Mouse (Mus musculus): ENCODE measurements around the gene Rapgef3. TPM values are rescaled to one million over a fixed set of nuclear protein-coding genes. Genes with fewer than 3 reads are reported as not detected.

Rapgef3 gene
- 5.5 and 5.9 TPM in 2 replicates for polyA plus RNA-seq (2016; fragmentation: Nextera tagmentation; extraction: Ambion mirVana)

DNA sequence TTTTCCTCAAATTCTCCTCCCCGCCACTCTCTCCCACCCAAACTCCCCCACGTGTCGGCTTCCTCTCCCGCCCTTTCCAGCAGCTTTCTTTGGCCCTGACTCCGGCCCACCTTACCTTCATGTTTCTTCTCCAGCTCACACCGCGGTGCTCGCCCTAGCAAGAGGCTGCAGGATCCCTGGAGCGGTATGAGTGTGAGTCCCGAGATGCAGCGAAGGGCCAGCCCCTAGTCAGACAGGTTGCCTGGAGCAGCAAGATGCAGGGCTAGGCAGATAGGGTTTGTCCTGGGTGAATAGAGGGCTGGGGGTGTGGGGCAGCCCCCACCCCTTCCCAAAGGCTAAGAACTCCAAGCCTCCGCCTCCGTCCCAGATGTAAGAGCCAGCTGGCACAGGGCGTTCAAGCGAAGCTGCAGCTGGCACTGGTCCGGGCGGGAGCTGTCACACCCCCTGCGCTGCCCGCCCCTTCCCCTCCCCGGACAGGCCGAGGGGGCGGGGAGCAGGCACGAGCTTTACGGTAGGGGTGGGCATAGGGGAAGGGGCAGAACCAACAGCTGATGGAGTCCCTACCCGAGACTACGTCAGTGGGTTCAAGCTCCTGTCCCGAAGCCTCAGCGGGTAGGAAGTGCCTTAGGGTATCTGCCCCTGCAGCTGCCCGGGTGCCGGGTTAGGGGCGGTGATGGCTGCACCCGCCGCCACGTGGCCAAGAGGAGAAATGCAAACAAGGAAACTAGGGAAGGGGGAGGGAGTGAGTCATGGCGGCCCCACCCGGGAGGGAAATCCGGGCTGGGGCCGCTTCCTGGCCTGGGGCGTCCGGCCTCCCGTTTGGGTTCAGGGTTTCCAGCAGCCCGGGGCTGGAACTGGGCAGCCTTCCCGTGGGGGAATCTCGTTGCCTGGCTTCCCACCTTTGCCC, at the start of gene Rapgef3:
Gene Rapgef3 (minus strand): TSS at position 693 of the 907 bp plus-strand sequence.
- Histone ChIP-seq H3K4me1 (peaks cover 63% of the 10 kb centered on the region), H3K36me3 (replicated peaks) (no peaks in the 10 kb centered on the region), H3K9me3 (no peaks in the 10 kb centered on the region), H3K4me3 (peak within 1 kb of the TSS; percentile 66), H3K27me3 (replicated peaks; ENCODE audit: low read depth, poor library complexity, severe bottlenecking) (peaks cover 78% of the 10 kb centered on the region), H3K27ac (replicated peaks) (peak within 1 kb of the TSS; percentile 73)
- peak; percentile 86 for DNase-seq (ENCODE audit: low spot score)
- WGBS: under 1% methylated on average over 44 of the region's 44 CpGs

DNA sequence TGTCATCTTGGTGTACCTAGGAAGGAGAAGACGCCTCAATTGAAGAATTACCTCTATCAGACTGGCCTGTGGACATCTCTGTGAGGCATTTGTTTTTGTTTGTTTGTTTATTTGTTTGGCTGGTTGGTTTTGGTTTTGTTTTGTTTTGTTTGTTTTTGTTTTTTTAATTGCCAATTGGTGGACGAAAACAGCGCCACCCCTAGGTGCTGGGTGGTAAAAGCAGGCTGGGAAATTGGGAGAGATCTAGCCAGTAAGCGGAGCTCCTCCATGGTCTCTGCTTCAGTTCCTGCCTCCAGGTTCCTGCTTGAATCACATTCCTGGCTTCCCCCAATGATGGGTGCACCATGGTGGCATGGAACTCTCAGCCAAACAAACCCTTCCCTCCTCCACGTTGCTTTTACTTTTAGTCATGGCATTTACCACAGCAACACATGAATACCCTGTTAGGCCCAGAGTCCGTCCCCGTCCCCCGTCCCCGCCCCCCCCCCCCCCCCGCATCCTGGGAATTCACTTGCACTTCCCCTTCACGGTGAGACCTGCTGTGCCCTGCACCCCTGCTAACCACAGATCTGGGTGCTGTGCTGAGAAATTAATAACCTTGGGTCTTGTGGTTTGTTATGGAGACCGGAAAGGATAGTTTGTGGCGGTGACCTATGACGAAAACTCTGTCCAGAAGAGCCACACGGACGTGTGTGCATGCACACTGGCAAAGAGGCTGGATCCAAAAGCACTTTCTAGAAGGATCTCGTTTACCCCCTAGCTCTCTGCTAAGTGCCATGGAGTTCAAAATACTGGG, 48.6 kb upstream of the Rapgef3 start:
- WGBS: 91% methylated on average over 17 of the region's 17 CpGs
- DNase-seq (ENCODE audit: low spot score): no peak
- Histone ChIP-seq H3K4me3 (no peak overlapping the region), H3K4me1 (peaks cover 51% of the 10 kb centered on the region), H3K27ac (replicated peaks) (no peak overlapping the region), H3K27me3 (replicated peaks; ENCODE audit: low read depth, poor library complexity, severe bottlenecking) (no peaks in the 10 kb centered on the region), H3K36me3 (replicated peaks) (peaks cover 40% of the 10 kb centered on the region), H3K9me3 (no peaks in the 10 kb centered on the region)

GRCm38 (mm10) chr15:97815254-97815653, 47.5 kb upstream of the Rapgef3 start:
- Histone ChIP-seq H3K27ac (replicated peaks) (peak overlapping the region; percentile 45; the same call in 1 of the 2 replicates), H3K4me1 (peaks cover 39% of the 10 kb centered on the region), H3K9me3 (no peaks in the 10 kb centered on the region), H3K36me3 (replicated peaks) (peaks cover 46% of the 10 kb centered on the region), H3K27me3 (replicated peaks; ENCODE audit: low read depth, poor library complexity, severe bottlenecking) (no peaks in the 10 kb centered on the region), H3K4me3 (no peak overlapping the region)
- WGBS: 94% methylated on average over 4 of the region's 4 CpGs
- no peak for DNase-seq (ENCODE audit: low spot score)

DNA sequence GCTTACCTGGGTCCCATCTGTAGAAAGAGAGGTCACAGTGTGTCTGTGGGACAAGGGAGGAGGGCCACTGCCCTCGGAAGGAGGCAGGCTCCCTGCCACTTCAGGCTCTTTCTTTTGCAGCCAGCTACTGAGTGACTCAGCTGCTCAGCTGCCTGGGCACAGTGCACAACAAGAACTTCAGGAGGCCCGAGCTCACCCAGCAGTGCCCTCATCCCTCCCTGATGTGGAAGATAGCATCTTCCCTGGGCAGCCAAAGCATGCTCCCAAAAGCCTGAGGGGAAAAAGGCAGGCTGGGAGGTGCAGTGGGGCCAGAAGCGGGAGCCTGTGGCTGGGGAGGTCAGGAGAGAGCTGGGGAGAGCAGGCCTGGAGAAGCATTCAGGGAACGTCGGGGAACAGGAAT, 46.9 kb upstream of the Rapgef3 start:
- H3K27ac ChIP-seq (replicated peaks): peak overlapping the region; percentile 45
- peaks cover 39% of the 10 kb centered on the region for H3K4me1 ChIP-seq
- H3K27me3 ChIP-seq (replicated peaks; ENCODE audit: low read depth, poor library complexity, severe bottlenecking): no peaks in the 10 kb centered on the region
- H3K36me3 ChIP-seq (replicated peaks): peaks cover 49% of the 10 kb centered on the region
- no peak overlapping the region for H3K4me3 ChIP-seq
- WGBS: 61% methylated on average over 5 of the region's 5 CpGs
- no peaks in the 10 kb centered on the region for H3K9me3 ChIP-seq
- no peak for DNase-seq (ENCODE audit: low spot score)

DNA sequence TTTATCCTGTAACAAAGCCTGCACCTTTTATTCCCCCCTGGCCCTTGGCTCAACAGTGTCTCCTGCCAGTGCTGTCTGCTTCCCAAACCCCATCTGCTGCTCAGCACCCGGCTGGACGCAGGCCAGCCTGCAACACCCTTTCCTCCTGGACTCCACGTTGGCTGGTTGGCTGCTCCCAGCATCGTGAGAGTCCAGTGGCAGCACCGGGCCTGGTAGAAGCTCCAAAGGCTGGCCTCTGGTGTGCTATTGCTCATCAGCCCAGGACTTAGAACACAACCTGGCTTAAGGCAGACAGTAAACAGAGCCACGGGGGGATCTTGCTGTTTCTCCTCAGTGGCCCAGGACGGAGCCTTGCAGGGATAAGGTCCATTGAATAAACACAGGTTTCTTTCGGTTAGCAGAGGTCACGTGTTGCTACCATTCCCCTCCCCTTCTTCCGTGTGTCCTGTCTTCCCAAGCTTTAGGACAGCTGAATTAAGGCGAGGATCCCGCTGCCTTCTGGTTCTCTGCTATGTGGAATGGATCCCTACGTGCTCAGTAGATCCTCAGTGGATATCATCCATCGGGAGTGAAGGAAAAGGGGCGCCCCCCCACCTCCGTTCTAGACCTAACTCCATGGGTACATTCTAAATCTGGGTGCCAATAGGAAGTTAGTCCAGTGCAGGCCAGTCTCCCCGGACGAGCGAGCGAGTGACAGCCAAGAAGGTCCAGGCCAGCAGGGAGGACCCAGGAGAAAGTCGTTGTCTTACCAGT, 45.9 kb upstream of the Rapgef3 start:
- DNase-seq (ENCODE audit: low spot score): no peak
- peaks cover 39% of the 10 kb centered on the region for H3K4me1 ChIP-seq
- peak overlapping the region; percentile 76 for H3K27ac ChIP-seq (replicated peaks)
- H3K9me3 ChIP-seq: no peaks in the 10 kb centered on the region
- H3K36me3 ChIP-seq (replicated peaks): peaks cover 59% of the 10 kb centered on the region
- H3K4me3 ChIP-seq: no peak overlapping the region
- 57% methylated on average over 21 of the region's 21 CpGs for WGBS
- H3K27me3 ChIP-seq (replicated peaks; ENCODE audit: low read depth, poor library complexity, severe bottlenecking): no peaks in the 10 kb centered on the region

GRCm38 (mm10) chr15:97812875-97813274, 45.1 kb upstream of the Rapgef3 start:
- H3K9me3 ChIP-seq: no peaks in the 10 kb centered on the region
- WGBS: 75% methylated on average over 7 of the region's 7 CpGs
- H3K27ac ChIP-seq (replicated peaks): peak overlapping the region; percentile 76
- no peak for DNase-seq (ENCODE audit: low spot score)
- H3K36me3 ChIP-seq (replicated peaks): peaks cover 67% of the 10 kb centered on the region
- H3K4me3 ChIP-seq: no peak overlapping the region
- no peaks in the 10 kb centered on the region for H3K27me3 ChIP-seq (replicated peaks; ENCODE audit: low read depth, poor library complexity, severe bottlenecking)
- peaks cover 35% of the 10 kb centered on the region for H3K4me1 ChIP-seq

GRCm38 (mm10) chr15:97812126-97812525, 44.4 kb upstream of the Rapgef3 start:
- 81% methylated on average over 6 of the region's 6 CpGs for WGBS
- no peaks in the 10 kb centered on the region for H3K9me3 ChIP-seq
- H3K27ac ChIP-seq (replicated peaks): peak overlapping the region; percentile 21; the same call in 1 of the 2 replicates
- peaks cover 39% of the 10 kb centered on the region for H3K4me1 ChIP-seq
- H3K4me3 ChIP-seq: no peak overlapping the region
- no peaks in the 10 kb centered on the region for H3K27me3 ChIP-seq (replicated peaks; ENCODE audit: low read depth, poor library complexity, severe bottlenecking)
- peaks cover 74% of the 10 kb centered on the region for H3K36me3 ChIP-seq (replicated peaks)
- no peak for DNase-seq (ENCODE audit: low spot score)

GRCm38 (mm10) chr15:97811307-97811706, 43.5 kb upstream of the Rapgef3 start:
- DNase-seq (ENCODE audit: low spot score): no peak
- Histone ChIP-seq H3K27ac (replicated peaks) (no peak overlapping the region), H3K9me3 (no peaks in the 10 kb centered on the region), H3K27me3 (replicated peaks; ENCODE audit: low read depth, poor library complexity, severe bottlenecking) (no peaks in the 10 kb centered on the region), H3K36me3 (replicated peaks) (peaks cover 75% of the 10 kb centered on the region), H3K4me1 (peaks cover 45% of the 10 kb centered on the region), H3K4me3 (no peak overlapping the region)
- 91% methylated on average over 9 of the region's 9 CpGs for WGBS

GRCm38 (mm10) chr15:97810399-97810798, 42.6 kb upstream of the Rapgef3 start:
- Histone ChIP-seq H3K4me3 (no peak overlapping the region), H3K27ac (replicated peaks) (no peak overlapping the region), H3K36me3 (replicated peaks) (peaks cover 72% of the 10 kb centered on the region), H3K27me3 (replicated peaks; ENCODE audit: low read depth, poor library complexity, severe bottlenecking) (no peaks in the 10 kb centered on the region), H3K9me3 (no peaks in the 10 kb centered on the region), H3K4me1 (peaks cover 45% of the 10 kb centered on the region)
- 91% methylated on average over 5 of the region's 5 CpGs for WGBS
- DNase-seq (ENCODE audit: low spot score): no peak

DNA sequence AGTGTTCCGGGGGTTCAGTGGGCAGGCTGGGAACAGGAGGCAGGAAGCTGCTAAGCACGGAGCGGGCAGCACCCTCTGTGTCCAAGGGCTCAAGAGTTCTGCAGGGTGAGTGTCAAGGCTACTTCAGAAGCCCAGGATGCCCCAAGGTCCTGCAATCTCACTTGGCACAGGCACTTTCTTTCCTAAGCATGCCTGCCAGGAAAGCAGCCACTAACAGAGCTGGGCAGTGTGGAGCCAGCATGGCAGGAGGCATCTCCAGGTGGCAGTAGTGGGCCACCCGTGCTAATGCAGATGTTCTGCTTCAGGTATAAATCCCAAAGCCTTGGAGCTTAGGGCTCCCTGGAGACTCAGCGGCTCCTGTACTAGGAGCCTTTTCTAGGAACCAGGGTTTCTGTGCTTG, 42.2 kb upstream of the Rapgef3 start:
- 88% methylated on average over 5 of the region's 5 CpGs for WGBS
- Histone ChIP-seq H3K36me3 (replicated peaks) (peaks cover 76% of the 10 kb centered on the region), H3K9me3 (no peaks in the 10 kb centered on the region), H3K4me1 (peaks cover 44% of the 10 kb centered on the region), H3K27me3 (replicated peaks; ENCODE audit: low read depth, poor library complexity, severe bottlenecking) (no peaks in the 10 kb centered on the region), H3K4me3 (no peak overlapping the region), H3K27ac (replicated peaks) (no peak overlapping the region)
- DNase-seq (ENCODE audit: low spot score): no peak

- 84% methylated on average over 14 of the region's 14 CpGs for WGBS
- peaks cover 37% of the 10 kb centered on the region for H3K4me1 ChIP-seq
- no peaks in the 10 kb centered on the region for H3K27me3 ChIP-seq (replicated peaks; ENCODE audit: low read depth, poor library complexity, severe bottlenecking)
Measured at GRCm38 (mm10) chr15:97809206-97809605, 41.4 kb upstream of the Rapgef3 start.

DNA sequence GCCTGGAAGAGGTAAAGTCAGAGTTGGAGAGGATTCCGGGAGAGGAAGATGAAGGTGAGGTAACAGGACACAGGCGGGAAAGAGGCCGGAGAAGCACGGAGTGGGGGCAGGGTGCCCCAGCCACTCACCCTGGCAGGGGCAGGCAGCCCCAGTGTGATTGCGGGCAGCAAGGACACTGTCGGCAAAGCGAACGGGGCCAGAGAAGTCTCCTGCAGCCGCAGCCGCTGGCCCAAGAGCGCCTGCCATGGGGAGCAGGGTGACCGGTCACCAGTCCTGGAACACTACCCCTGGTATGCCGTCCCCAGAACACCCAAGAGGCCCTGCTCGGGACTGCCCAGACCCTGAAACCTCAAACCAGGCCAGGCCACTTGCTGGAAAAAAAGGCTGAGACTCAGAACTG, 40.8 kb upstream of the Rapgef3 start:
- 84% methylated on average over 14 of the region's 14 CpGs for WGBS
- Histone ChIP-seq H3K4me3 (no peak overlapping the region), H3K36me3 (replicated peaks) (peaks cover 80% of the 10 kb centered on the region), H3K27me3 (replicated peaks; ENCODE audit: low read depth, poor library complexity, severe bottlenecking) (no peaks in the 10 kb centered on the region), H3K4me1 (peaks cover 30% of the 10 kb centered on the region), H3K9me3 (no peaks in the 10 kb centered on the region), H3K27ac (replicated peaks) (no peak overlapping the region)
- no peak for DNase-seq (ENCODE audit: low spot score)

More at GRCm38 (mm10) chr15:97809206-97809605, 41.4 kb upstream of the Rapgef3 start:
- H3K4me3 ChIP-seq: no peak overlapping the region
- no peaks in the 10 kb centered on the region for H3K9me3 ChIP-seq
- no peak overlapping the region for H3K27ac ChIP-seq (replicated peaks)
- peaks cover 78% of the 10 kb centered on the region for H3K36me3 ChIP-seq (replicated peaks)
- no peak for DNase-seq (ENCODE audit: low spot score)
